Mouse (Mus musculus): ENCODE measurements at regions not wholly inside any gene's neighbourhood (a gene's known extent, or its start where the extent isn't known, plus 50 kb on each side); places are given as distances from the start of the nearest gene placed in this dataset.

DNA sequence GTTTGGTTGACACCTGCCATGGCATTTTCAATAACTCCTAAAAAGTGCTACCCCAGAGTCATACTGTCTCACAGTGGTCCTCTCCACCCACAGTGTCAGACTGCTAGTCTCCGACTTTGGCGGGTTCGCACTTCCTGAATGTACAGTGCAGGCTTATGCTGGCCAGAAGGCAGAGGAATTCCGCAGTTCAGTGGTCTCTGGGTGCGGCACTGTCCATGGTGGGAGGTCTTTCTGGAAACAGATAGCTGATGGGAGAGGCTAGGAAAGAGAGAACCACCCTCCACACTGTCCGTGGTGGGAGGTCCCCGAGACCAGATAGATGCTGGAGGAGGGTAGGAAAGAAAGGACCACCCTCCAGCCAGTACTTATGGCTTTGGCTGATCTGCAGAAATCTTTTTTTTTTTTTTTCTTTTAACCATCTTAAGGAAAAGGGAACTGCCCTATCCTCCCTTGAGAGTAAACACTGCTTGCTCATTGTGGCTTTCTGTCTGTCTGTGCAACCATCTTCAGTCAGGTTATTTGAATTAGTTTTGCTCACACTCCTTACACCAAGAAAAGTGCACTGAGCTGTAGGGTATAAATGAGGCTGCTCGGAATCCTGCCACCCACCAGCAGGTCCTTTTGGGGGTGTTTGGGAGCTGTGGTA, 227.2 kb downstream of the Kcnrg start:
- Histone ChIP-seq H3K4me1 (ENCODE audit: control insufficient read depth in 1 of 2, insufficient read depth in 2 of 2, low read length in 2 of 2) (no peaks in the 10 kb centered on the region), H3K4me3 (ENCODE audit: control insufficient read depth in 1 of 2, insufficient read depth in 1 of 2, low read depth in 2 of 2, low read length in 2 of 2) (no peak overlapping the region), H3K9ac (ENCODE audit: control insufficient read depth, low read depth, low read length, poor library complexity, severe bottlenecking) (no peak overlapping the region), H3K79me2 (ENCODE audit: control insufficient read depth, insufficient read depth, low read length, poor library complexity) (no peaks in the 10 kb centered on the region), H3K27ac (ENCODE audit: control insufficient read depth, low read depth, low read length) (no peak overlapping the region), H3K27me3 (ENCODE audit: control insufficient read depth in 1 of 2, insufficient read depth in 2 of 2, low read length in 2 of 2) (peaks cover 0 to 1% of the 10 kb centered on the region in 2 experiments; a peak in 2 of 4 replicates), H3K36me3 (ENCODE audit: control insufficient read depth in 1 of 2, insufficient read depth in 2 of 2, low read length in 2 of 2) (no peaks in the 10 kb centered on the region), H3K9me3 (replicated peaks; ENCODE audit: insufficient read depth, low read length) (no peaks in the 10 kb centered on the region)
- no peak for DNase-seq (ENCODE audit: low read depth, low spot score)
- no peak for TF ChIP-seq E2F4 (IDR thresholded peaks at IDR 0.05; ENCODE audit: borderline replicate concordance, low read depth, low read length)
- no peak for TF ChIP-seq RCOR1 (IDR thresholded peaks at IDR 0.05; ENCODE audit: low read depth, low read length)
- TF ChIP-seq USF1 (IDR thresholded peaks at IDR 0.05; ENCODE audit: low read depth, low read length) = no peak
- TF ChIP-seq CHD1 (IDR thresholded peaks at IDR 0.05; ENCODE audit: low read depth, low read length) = no peak

DNA sequence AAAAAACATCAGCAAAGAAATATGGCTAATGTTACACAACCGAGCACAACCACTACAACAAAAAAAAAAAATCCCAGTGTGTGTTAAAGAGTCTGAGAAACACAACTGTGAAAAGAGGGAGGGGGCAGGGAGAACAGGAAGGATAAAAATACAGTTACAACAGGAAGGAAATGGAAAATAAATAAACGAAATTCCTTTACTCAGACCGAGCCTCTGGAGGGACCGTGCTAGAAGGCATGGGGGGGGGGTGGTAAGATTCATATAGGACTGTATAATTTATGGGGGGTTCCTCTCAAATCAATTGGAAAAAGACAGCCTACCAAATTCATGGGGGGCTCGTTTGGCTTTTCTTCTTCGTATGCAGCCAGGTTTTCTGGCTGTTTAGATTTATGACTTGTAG, 228.5 kb downstream of the Kcnrg start:
- Histone ChIP-seq H3K36me3 (ENCODE audit: control insufficient read depth in 1 of 2, insufficient read depth in 2 of 2, low read length in 2 of 2) (no peaks in the 10 kb centered on the region), H3K79me2 (ENCODE audit: control insufficient read depth, insufficient read depth, low read length, poor library complexity) (no peaks in the 10 kb centered on the region), H3K27ac (ENCODE audit: control insufficient read depth, low read depth, low read length) (no peak overlapping the region), H3K4me1 (ENCODE audit: control insufficient read depth in 1 of 2, insufficient read depth in 2 of 2, low read length in 2 of 2) (no peaks in the 10 kb centered on the region), H3K9me3 (replicated peaks; ENCODE audit: insufficient read depth, low read length) (no peaks in the 10 kb centered on the region), H3K27me3 (ENCODE audit: control insufficient read depth in 1 of 2, insufficient read depth in 2 of 2, low read length in 2 of 2) (no peaks in the 10 kb centered on the region; a peak in 1 of 4 replicates), H3K9ac (ENCODE audit: control insufficient read depth, low read depth, low read length, poor library complexity, severe bottlenecking) (no peak overlapping the region), H3K4me3 (ENCODE audit: control insufficient read depth in 1 of 2, insufficient read depth in 1 of 2, low read depth in 2 of 2, low read length in 2 of 2) (no peak overlapping the region)
- no peak for TF ChIP-seq MAFK (IDR thresholded peaks at IDR 0.05; ENCODE audit: borderline replicate concordance, low read depth, low read length)
- no peak for TF ChIP-seq POLR2AphosphoS2 (IDR thresholded peaks at IDR 0.05; ENCODE audit: low read length)
- no peak for TF ChIP-seq MAZ (IDR thresholded peaks at IDR 0.05; ENCODE audit: low read depth, low read length)
- no peak for DNase-seq (ENCODE audit: low read depth, low spot score)

DNA sequence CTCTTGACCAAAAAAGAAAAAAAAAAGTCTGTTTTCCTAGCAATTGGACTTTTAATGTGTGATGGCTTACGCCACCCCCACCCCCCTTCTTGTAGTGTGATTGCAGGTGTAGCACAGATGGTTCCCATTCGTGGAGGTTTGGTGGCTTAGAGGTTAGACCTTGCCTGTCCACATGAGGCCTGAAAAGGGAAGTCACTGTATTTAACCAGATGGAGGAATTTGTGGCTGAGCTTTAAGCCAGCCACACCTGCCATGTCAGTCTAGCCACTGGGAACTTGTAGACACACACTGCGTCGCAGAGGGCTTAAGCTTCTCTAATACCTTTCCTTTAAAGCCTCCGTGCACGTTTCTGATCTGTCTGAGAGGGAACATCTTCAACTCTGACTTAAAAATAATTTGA, 229.0 kb downstream of the Kcnrg start:
- no peak for DNase-seq (ENCODE audit: low read depth, low spot score)
- Histone ChIP-seq H3K27me3 (ENCODE audit: control insufficient read depth in 1 of 2, insufficient read depth in 2 of 2, low read length in 2 of 2) (no peaks in the 10 kb centered on the region; a peak in 1 of 4 replicates), H3K4me3 (ENCODE audit: control insufficient read depth in 1 of 2, insufficient read depth in 1 of 2, low read depth in 2 of 2, low read length in 2 of 2) (no peak overlapping the region), H3K4me1 (ENCODE audit: control insufficient read depth in 1 of 2, insufficient read depth in 2 of 2, low read length in 2 of 2) (no peaks in the 10 kb centered on the region), H3K36me3 (ENCODE audit: control insufficient read depth in 1 of 2, insufficient read depth in 2 of 2, low read length in 2 of 2) (no peaks in the 10 kb centered on the region), H3K27ac (ENCODE audit: control insufficient read depth, low read depth, low read length) (no peak overlapping the region), H3K9ac (ENCODE audit: control insufficient read depth, low read depth, low read length, poor library complexity, severe bottlenecking) (no peak overlapping the region), H3K79me2 (ENCODE audit: control insufficient read depth, insufficient read depth, low read length, poor library complexity) (no peaks in the 10 kb centered on the region), H3K9me3 (replicated peaks; ENCODE audit: insufficient read depth, low read length) (no peaks in the 10 kb centered on the region)
- TF ChIP-seq MYB (IDR thresholded peaks at IDR 0.05; ENCODE audit: low read depth, low read length) (no peak), UBTF (IDR thresholded peaks at IDR 0.05; ENCODE audit: borderline replicate concordance, insufficient read depth, low read depth, low read length) (no peak), HCFC1 (IDR thresholded peaks at IDR 0.05; ENCODE audit: low read depth, low read length) (no peak), ETS1 (IDR thresholded peaks at IDR 0.05; ENCODE audit: low read depth, low read length) (no peak), CHD2 (IDR thresholded peaks at IDR 0.05; ENCODE audit: low read length) (no peak), ELF1 (IDR thresholded peaks at IDR 0.05; ENCODE audit: low read depth, low read length) (no peak), KAT2A (conservative IDR thresholded peaks at IDR 0.05; ENCODE audit: low read depth, low read length) (no peak), MXI1 (IDR thresholded peaks at IDR 0.05; ENCODE audit: low read depth, low read length) (no peak), MAX (IDR thresholded peaks at IDR 0.05; ENCODE audit: low read length) (no peak), RCOR1 (IDR thresholded peaks at IDR 0.05; ENCODE audit: low read depth, low read length) (no peak), ZKSCAN1 (IDR thresholded peaks at IDR 0.05; ENCODE audit: low read depth, low read length) (no peak), TAL1 (IDR thresholded peaks at IDR 0.05; ENCODE audit: low read length) (no peak), POLR2AphosphoS5 (IDR thresholded peaks at IDR 0.05; ENCODE audit: borderline replicate concordance, low read depth, low read length) (no peak), GABPA (IDR thresholded peaks at IDR 0.05; ENCODE audit: low read depth, low read length) (no peak), MAZ (IDR thresholded peaks at IDR 0.05; ENCODE audit: low read depth, low read length) (no peak), USF2 (IDR thresholded peaks at IDR 0.05; ENCODE audit: borderline replicate concordance in 1 of 2, insufficient read depth in 1 of 2, low read depth in 1 of 2, low read length in 2 of 2) (no peak), POLR2A (IDR thresholded peaks at IDR 0.05; ENCODE audit: control insufficient read depth in 1 of 2, insufficient read depth in 1 of 2, low read depth in 1 of 2, low read length in 2 of 2, poor library complexity in 1 of 2) (no peak), BHLHE40 (IDR thresholded peaks at IDR 0.05; ENCODE audit: borderline replicate concordance, low read depth, low read length) (no peak)

Measured in MEL (cell line).